Mouse (Mus musculus): Measurements from ENCODE around the gene Fam20a. TPM values are rescaled to one million over a fixed set of nuclear protein-coding genes. Genes with fewer than 3 reads are reported as not detected.

Fam20a gene
- total and polyA plus RNA-seq, 3 experiments, result not detected

DNA sequence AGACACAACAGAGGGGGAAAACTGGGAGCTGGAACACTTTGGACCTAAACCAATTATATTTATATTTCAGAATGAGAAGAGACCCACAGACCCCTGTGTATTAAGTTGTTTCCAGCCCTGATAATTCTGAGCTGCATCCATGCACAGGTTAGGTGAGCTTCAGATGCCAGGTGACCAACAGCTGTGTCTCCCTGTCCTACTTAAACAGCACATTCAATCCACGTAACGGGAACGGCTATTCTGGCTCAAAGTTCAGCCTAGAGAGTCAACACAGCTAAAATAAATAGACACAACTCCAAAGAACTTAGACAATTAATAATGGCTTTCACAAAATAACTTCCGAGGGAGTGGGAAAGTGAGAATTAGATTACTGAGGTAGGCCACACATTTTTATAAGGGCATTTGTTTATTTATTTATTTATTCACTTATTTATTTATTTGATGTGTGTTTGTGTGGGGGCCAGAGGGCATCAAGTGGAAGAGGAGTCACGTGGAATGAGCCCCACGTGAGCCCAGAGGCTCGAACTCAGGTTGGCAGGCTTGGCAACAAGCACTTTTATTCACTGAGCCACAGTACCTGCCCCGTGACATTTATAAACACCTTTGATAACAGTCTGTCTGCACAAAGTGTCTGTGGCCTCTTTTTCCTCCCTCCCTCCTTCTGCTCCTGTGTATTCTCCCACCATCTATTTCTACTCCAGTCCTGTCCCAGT lies 10.8 kb upstream of the Fam20a start:
- peaks cover 0 to 1% of the 10 kb centered on the region in 2 experiments; a peak in 3 of 4 replicates for H3K27me3 ChIP-seq (ENCODE audit: control insufficient read depth in 1 of 2, insufficient read depth in 2 of 2, low read length in 2 of 2)
- H3K27ac ChIP-seq (ENCODE audit: control insufficient read depth, low read depth, low read length), result no peak overlapping the region
- H3K36me3 ChIP-seq (ENCODE audit: control insufficient read depth in 1 of 2, insufficient read depth in 2 of 2, low read length in 2 of 2), result no peaks in the 10 kb centered on the region
- H3K4me1 ChIP-seq (ENCODE audit: control insufficient read depth in 1 of 2, insufficient read depth in 2 of 2, low read length in 2 of 2), result no peaks in the 10 kb centered on the region
- H3K4me3 ChIP-seq (ENCODE audit: control insufficient read depth in 1 of 2, insufficient read depth in 1 of 2, low read depth in 2 of 2, low read length in 2 of 2), result no peak overlapping the region
- H3K79me2 ChIP-seq (ENCODE audit: control insufficient read depth, insufficient read depth, low read length, poor library complexity), result no peaks in the 10 kb centered on the region
- no peaks in the 10 kb centered on the region for H3K9me3 ChIP-seq (replicated peaks; ENCODE audit: insufficient read depth, low read length)
- no peak for DNase-seq (ENCODE audit: low read depth, low spot score)
- no peak overlapping the region for H3K9ac ChIP-seq (ENCODE audit: control insufficient read depth, low read depth, low read length, poor library complexity, severe bottlenecking)
- no peak for TF ChIP-seq TCF12 (IDR thresholded peaks at IDR 0.05; ENCODE audit: low read depth, low read length)
- no peak for TF ChIP-seq POLR2A (IDR thresholded peaks at IDR 0.05; ENCODE audit: control insufficient read depth in 1 of 2, insufficient read depth in 1 of 2, low read depth in 1 of 2, low read length in 2 of 2, poor library complexity in 1 of 2)
- no peak for TF ChIP-seq MYC (IDR thresholded peaks at IDR 0.05; ENCODE audit: low read depth, low read length)
- TF ChIP-seq MEF2A (IDR thresholded peaks at IDR 0.05; ENCODE audit: extremely low read depth, insufficient replicate concordance, low read depth, low read length, poor library complexity, severe bottlenecking), result no peak
- TF ChIP-seq TBP (IDR thresholded peaks at IDR 0.05; ENCODE audit: low read depth, low read length), result no peak
- TF ChIP-seq SIN3A (IDR thresholded peaks at IDR 0.05; ENCODE audit: low read length), result no peak
- no peak for TF ChIP-seq UBTF (IDR thresholded peaks at IDR 0.05; ENCODE audit: borderline replicate concordance, insufficient read depth, low read depth, low read length)
- no peak for TF ChIP-seq ZC3H11A (IDR thresholded peaks at IDR 0.05; ENCODE audit: low read depth, low read length)
- TF ChIP-seq HCFC1 (IDR thresholded peaks at IDR 0.05; ENCODE audit: low read depth, low read length), result no peak
- TF ChIP-seq CTCF (IDR thresholded peaks at IDR 0.05 in 2 of 3, conservative IDR thresholded peaks at IDR 0.05 in 1 of 3; ENCODE audit: control insufficient read depth in 1 of 3, insufficient read depth in 1 of 3, low read depth in 2 of 3, low read length in 3 of 3, poor library complexity in 1 of 3, severe bottlenecking in 1 of 3), result no peak
- TF ChIP-seq MAZ (IDR thresholded peaks at IDR 0.05; ENCODE audit: low read depth, low read length), result no peak
- TF ChIP-seq MYB (IDR thresholded peaks at IDR 0.05; ENCODE audit: low read depth, low read length), result no peak
- TF ChIP-seq KAT2A (conservative IDR thresholded peaks at IDR 0.05; ENCODE audit: low read depth, low read length), result no peak
- no peak for TF ChIP-seq ZKSCAN1 (IDR thresholded peaks at IDR 0.05; ENCODE audit: low read depth, low read length)
- TF ChIP-seq MAFK (IDR thresholded peaks at IDR 0.05; ENCODE audit: borderline replicate concordance, low read depth, low read length), result no peak

GRCm38 (mm10) chr11:109728371-109728770 lies 6.3 kb upstream of the Fam20a start:
- Histone ChIP-seq H3K36me3 (ENCODE audit: control insufficient read depth in 1 of 2, insufficient read depth in 2 of 2, low read length in 2 of 2) (no peaks in the 10 kb centered on the region), H3K79me2 (ENCODE audit: control insufficient read depth, insufficient read depth, low read length, poor library complexity) (no peaks in the 10 kb centered on the region), H3K9me3 (replicated peaks; ENCODE audit: insufficient read depth, low read length) (no peaks in the 10 kb centered on the region), H3K9ac (ENCODE audit: control insufficient read depth, low read depth, low read length, poor library complexity, severe bottlenecking) (no peak overlapping the region), H3K4me3 (ENCODE audit: control insufficient read depth in 1 of 2, insufficient read depth in 1 of 2, low read depth in 2 of 2, low read length in 2 of 2) (no peak overlapping the region), H3K27ac (ENCODE audit: control insufficient read depth, low read depth, low read length) (no peak overlapping the region), H3K4me1 (ENCODE audit: control insufficient read depth in 1 of 2, insufficient read depth in 2 of 2, low read length in 2 of 2) (no peaks in the 10 kb centered on the region), H3K27me3 (ENCODE audit: control insufficient read depth in 1 of 2, insufficient read depth in 2 of 2, low read length in 2 of 2) (no peaks in the 10 kb centered on the region; a peak in 3 of 4 replicates)
- TF ChIP-seq USF2 (IDR thresholded peaks at IDR 0.05; ENCODE audit: borderline replicate concordance in 1 of 2, insufficient read depth in 1 of 2, low read depth in 1 of 2, low read length in 2 of 2) (no peak), ZMIZ1 (IDR thresholded peaks at IDR 0.05; ENCODE audit: low read depth, low read length) (no peak), RAD21 (IDR thresholded peaks at IDR 0.05; ENCODE audit: low read depth, low read length) (no peak), MEF2A (IDR thresholded peaks at IDR 0.05; ENCODE audit: extremely low read depth, insufficient replicate concordance, low read depth, low read length, poor library complexity, severe bottlenecking) (no peak), MYC (IDR thresholded peaks at IDR 0.05; ENCODE audit: low read depth, low read length) (no peak), HCFC1 (IDR thresholded peaks at IDR 0.05; ENCODE audit: low read depth, low read length) (no peak), ZC3H11A (IDR thresholded peaks at IDR 0.05; ENCODE audit: low read depth, low read length) (no peak), NRF1 (IDR thresholded peaks at IDR 0.05; ENCODE audit: insufficient read depth, low read depth, low read length, poor library complexity, severe bottlenecking) (no peak), USF1 (IDR thresholded peaks at IDR 0.05; ENCODE audit: low read depth, low read length) (no peak), ZKSCAN1 (IDR thresholded peaks at IDR 0.05; ENCODE audit: low read depth, low read length) (no peak), EP300 (IDR thresholded peaks at IDR 0.05; ENCODE audit: low read depth in 1 of 2, low read length in 2 of 2) (no peak)
- no peak for DNase-seq (ENCODE audit: low read depth, low spot score)
